Mouse (Mus musculus) left cerebral cortex, postnatal 14 days (tissue): ENCODE results near the gene D5Ertd577e. TPM values are rescaled to one million over a fixed set of nuclear protein-coding genes. Genes with fewer than 3 reads are reported as not detected.
"Not testable (repeated sequence)": the region's sequence is repeated elsewhere in the genome, so short reads cannot be mapped to it uniquely, and the experiment has no call there.

Source experiments
- DNase-seq, 2 experiments: peaks; one replicate each; pipeline ENCODE4 v3.0.0; 2021 to 2022; ENCODE audit warnings: low spot score in 2 of 2, mixed read lengths in 1 of 2
- intact Hi-C: fragments of 180-260 bp; cut with DNase I; formaldehyde crosslinking; loops from one replicate; pipeline ENCODE4 v1.15.1; 2025
- long read RNA-seq, 2 experiments: library from polyadenylated mRNA; stranded (forward); transcript quantifications; one replicate each; pipeline ENCODE4 v2.0.0; 2021
- total RNA-seq, 2 experiments: library from RNA; stranded (reverse); gene quantifications; 2 replicates each; pipeline ENCODE4 v1.2.3; 2021

Gene D5Ertd577e
- total RNA-seq = not detected
- long read RNA-seq, experiment 1 = 0 reads
- long read RNA-seq, experiment 2 = 0 reads

DNA sequence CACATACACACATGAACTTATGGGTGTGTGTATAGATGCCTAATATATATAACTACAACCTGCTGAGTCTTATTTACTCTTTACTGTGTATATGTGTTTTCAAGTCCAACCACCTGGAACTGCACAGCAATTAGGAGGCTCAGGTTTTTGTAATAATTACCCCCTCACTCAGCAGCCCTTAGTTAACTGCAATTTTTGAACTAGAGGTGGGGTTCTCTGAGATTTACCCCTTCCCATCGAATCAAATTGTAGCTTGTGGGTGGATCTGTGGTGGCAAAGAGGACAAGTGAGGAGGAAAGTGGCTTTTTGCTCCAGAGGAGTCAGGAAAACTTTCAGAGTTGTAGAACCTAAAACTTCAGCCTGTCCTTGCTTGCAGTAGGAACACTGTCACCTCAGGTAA is at the start of gene D5Ertd577e:
Gene D5Ertd577e (plus strand): TSS at position 301 of the 400 bp plus-strand sequence.
- intact Hi-C loops, DNase-seq: not testable (repeated sequence)

- intact Hi-C loops, DNase-seq: not testable (repeated sequence)
Measured at GRCm38 (mm10) chr5:95510458-95510857, 53.9 kb downstream of the D5Ertd577e start, which contains the start of gene Gm3286. Gm3286 (plus strand) TSS chr5:95510758.

Other genes with a start within 250 kb of the D5Ertd577e start
- not detected for gene Gm10424, start 184.0 kb upstream of the D5Ertd577e start, total RNA-seq
- gene Gm3259, start 150.9 kb upstream of the D5Ertd577e start, total RNA-seq = not detected
- not detected for gene Gm3286, start 54.0 kb downstream of the D5Ertd577e start, total RNA-seq
- not detected for gene Gm7971, start 138.1 kb downstream of the D5Ertd577e start, total RNA-seq